Mouse (Mus musculus) intestine, embryonic 16.5 days (tissue): ENCODE data around the gene Dazap1. TPM values are rescaled to one million over a fixed set of nuclear protein-coding genes. Genes with fewer than 3 reads are reported as not detected.
"Not testable (repeated sequence)": the region's sequence is repeated elsewhere in the genome, so short reads cannot be mapped to it uniquely, and the experiment has no call there.

ENCODE experiments used
- ATAC-seq: fragments of 200-750 bp; cut with Nextera tagmentation; 2 replicates; pipeline ENCODE4 v1.8.0; 2017; ENCODE audit warnings: moderate TSS enrichment, moderate library complexity
- H3K27ac ChIP-seq: fragments of 300-500 bp; sonication (generic); 2 replicates; pipeline ENCODE4 v1.5.1; 2014; ENCODE audit warnings: mild to moderate bottlenecking, low read length
- H3K27me3 ChIP-seq: fragments of 300-500 bp; sonication (generic); replicated peaks from 2 replicates; pipeline ENCODE4 v1.6.1; 2014; ENCODE audit warnings: low read length, control low read depth, mixed read lengths; ENCODE audit not compliant: control insufficient read depth, insufficient read depth
- H3K36me3 ChIP-seq: fragments of 300-500 bp; sonication (generic); 2 replicates; pipeline ENCODE4 v1.6.1; 2014; ENCODE audit warnings: low read length, control low read depth; ENCODE audit not compliant: control insufficient read depth, insufficient read depth
- H3K4me1 ChIP-seq: fragments of 300-500 bp; sonication (generic); 2 replicates; pipeline ENCODE4 v1.6.1; 2014; ENCODE audit warnings: low read length, control low read depth, mixed read lengths; ENCODE audit not compliant: control insufficient read depth, insufficient read depth
- H3K4me2 ChIP-seq: fragments of 300-500 bp; sonication (generic); 2 replicates; pipeline ENCODE4 v1.6.1; 2014; ENCODE audit warnings: low read depth, low read length, control low read depth
- H3K4me3 ChIP-seq: fragments of 300-500 bp; sonication (generic); 2 replicates; pipeline ENCODE4 v1.5.1; 2014; ENCODE audit warnings: mild to moderate bottlenecking, low read length
- H3K9ac ChIP-seq: fragments of 300-500 bp; sonication (generic); 2 replicates; pipeline ENCODE4 v1.6.1; 2014; ENCODE audit warnings: low read depth, low read length
- H3K9me3 ChIP-seq: fragments of 300-500 bp; sonication (generic); 2 replicates; pipeline ENCODE4 v1.6.1; 2016; ENCODE audit warnings: low read length, control low read depth; ENCODE audit not compliant: control insufficient read depth
- WGBS: fragments of 180-500 bp; shearing (Covaris S2); extraction: QIAGEN DNeasy Blood & Tissue Kit; methylation state at CpG from one replicate; pipeline ENCODE4 v1.1.7; 2014; 5-methylcytosine and 5-hydroxymethylcytosine counted together
- polyA plus RNA-seq: library from polyadenylated mRNA; unstranded; fragments of >200 nt; fragmentation: Nextera tagmentation; extraction: Ambion mirVana; gene quantifications from 2 replicates; pipeline ENCODE4 v1.2.1, GENCODE M21; 2015

The Dazap1 gene
- polyA plus RNA-seq = 36.8 and 37.6 TPM in 2 replicates

DNA sequence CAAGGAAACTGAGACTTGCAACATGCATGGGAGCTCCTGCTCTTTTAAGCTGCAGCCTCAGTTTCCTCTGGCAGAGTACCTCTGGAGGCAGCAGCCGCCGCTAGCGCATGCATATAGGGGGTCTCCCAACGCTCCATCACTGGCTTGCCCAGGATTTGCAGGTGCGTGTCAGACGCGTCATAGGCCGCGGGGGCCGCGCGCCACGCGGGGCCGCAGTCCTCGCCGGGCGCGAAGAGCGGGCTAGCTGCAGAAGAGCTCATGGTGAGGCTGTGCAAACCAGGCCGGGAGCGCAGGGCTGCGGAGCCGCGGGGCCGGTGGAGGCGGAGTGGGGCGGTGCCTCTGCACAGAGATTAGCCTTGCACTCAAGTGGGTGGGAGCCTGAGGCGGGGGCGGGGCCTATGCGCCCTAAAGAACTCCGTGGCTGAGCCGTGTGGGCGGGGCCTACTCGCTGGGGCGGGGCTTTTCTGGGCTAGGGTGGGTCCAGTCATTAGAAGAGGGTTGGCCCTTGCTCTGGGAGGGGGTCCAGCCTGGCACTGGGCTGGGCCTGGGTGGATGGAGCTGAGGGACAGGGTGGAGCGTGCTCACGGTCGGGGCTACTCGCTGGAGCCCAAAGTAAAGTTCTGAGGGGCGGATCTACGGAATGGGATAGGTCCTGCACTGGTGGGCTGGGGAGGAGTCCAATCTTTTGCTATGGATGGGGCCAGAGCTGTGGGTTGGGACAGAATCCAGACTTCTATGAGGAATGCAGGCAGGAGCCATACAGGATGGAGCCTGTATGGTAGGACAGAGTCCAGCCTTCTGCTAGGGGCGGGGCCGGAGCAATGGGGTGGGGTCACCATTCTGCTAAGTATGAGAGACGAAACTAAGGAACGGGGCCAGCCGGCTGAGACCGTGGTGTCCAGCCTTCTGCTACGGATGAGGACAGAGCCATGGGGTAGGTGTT, at the start of gene Dazap1, which contains the start of gene Gamt:
TSS of gene Dazap1 (plus strand) at position 845 of the 943 bp plus-strand sequence.
TSS of gene Gamt (minus strand) at position 371 of the 943 bp plus-strand sequence.
- peak within 1 kb of the TSS; percentile 78 for H3K9ac ChIP-seq
- peak; percentile 90 for ATAC-seq
- H3K4me1 ChIP-seq = peaks cover 21% of the 10 kb centered on the region
- H3K9me3 ChIP-seq = no peaks in the 10 kb centered on the region
- no peaks in the 10 kb centered on the region for H3K27me3 ChIP-seq
- peak within 1 kb of the TSS; percentile 93 for H3K4me2 ChIP-seq
- H3K4me3 ChIP-seq = peak within 1 kb of the TSS; percentile 61
- peaks cover 13% of the 10 kb centered on the region for H3K36me3 ChIP-seq
- WGBS = under 1% methylated on average over 49 of the region's 49 CpGs
- H3K27ac ChIP-seq = peak within 1 kb of the TSS; percentile 98

DNA sequence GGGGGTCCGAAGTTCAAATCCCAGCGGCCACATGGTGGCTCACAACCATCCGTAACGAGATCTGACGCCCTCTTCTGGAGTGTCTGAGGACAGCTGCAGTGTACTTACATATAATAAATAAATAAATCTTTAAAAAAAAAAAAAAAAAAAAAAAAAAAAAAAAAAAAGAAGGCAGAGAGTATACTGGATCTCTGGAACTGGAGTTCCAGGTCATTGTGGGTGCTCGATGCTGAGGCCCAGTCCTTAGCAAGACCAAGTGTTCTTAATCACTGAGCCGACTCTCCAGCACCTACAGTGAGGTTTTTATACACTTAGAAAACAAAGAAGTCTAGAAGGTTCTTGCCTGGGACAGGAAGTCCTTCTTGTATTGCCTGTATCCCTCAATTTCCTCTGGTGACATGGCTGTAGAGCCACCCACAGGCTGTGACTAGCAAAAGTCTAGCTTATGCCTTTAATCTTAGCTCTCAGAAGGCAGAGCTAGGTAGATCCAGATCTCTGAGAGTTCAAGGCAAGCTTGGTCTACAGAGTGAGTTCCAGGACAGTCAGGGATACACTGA, 49.7 kb upstream of the Dazap1 start:
- H3K27ac ChIP-seq, H3K9ac ChIP-seq, H3K4me1 ChIP-seq, H3K9me3 ChIP-seq, H3K36me3 ChIP-seq, H3K4me2 ChIP-seq, H3K27me3 ChIP-seq, ATAC-seq, H3K4me3 ChIP-seq: not testable (repeated sequence)
- 79% methylated on average over 7 of the region's 7 CpGs for WGBS

DNA sequence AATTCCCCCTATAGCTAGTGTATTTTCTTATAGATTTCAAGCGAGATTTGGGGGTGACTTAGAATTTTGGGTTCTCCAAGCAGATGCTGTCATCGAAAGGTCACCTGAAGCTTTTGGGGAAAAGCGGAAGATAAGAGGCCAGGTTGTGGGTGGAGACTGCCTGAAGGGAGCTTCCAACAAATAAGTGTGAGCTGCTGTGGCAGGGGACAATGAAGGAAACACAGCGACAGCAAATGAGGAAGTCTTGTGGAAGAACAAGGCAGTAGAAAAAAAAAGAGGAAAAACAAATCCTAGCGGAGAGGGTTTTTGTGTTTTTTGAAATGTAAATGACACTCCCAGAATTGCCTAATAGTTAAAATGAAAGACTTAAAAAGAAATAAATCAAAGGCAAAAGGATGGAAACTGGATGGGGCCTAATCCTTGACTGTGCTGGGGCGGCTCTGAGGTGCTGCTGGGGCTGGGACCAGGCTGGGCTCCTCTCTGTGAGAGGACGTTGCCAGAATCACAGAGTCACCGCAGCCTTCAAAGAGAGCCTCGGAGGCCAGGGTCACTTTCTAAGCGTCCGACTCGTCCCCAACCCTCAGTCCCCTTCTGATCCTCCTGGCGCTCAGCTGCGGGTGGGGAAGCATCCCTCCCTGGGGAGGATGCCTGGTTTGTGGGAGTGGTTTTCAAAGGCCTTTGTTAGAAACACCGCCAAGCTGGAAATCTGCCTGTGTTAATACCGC, 46.1 kb upstream of the Dazap1 start:
- WGBS = 35% methylated on average over 16 of the region's 16 CpGs
- Histone ChIP-seq H3K27me3 (no peaks in the 10 kb centered on the region), H3K36me3 (no peaks in the 10 kb centered on the region), H3K4me2 (no peak overlapping the region), H3K27ac (no peak overlapping the region), H3K9ac (no peak overlapping the region), H3K4me1 (no peaks in the 10 kb centered on the region), H3K9me3 (no peaks in the 10 kb centered on the region), H3K4me3 (no peak overlapping the region)
- ATAC-seq = no peak

DNA sequence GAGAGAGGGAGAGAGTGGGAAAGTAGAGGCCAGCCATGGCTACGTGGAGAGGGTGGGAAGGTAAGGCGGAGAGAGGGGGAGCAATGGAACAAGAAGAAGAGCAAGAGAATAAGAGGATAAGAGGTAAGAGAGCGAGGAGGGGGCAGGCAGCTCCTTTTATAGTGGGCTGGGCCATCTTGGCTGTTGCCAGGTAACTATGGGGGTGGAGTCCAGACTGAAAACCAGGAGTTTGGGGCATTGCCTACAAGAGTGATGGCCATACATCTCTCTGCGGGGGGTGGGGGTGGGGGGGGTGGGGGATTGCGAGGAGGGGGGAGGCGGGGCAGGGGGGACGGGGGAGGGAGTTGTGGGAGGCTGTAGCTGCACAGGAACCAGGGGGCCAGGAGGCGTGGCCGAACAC, 40.6 kb upstream of the Dazap1 start:
- H3K9ac ChIP-seq = no peak overlapping the region
- H3K36me3 ChIP-seq = no peaks in the 10 kb centered on the region
- no peak overlapping the region for H3K4me3 ChIP-seq
- peaks cover 2% of the 10 kb centered on the region; the same call in 1 of the 2 replicates for H3K4me1 ChIP-seq
- no peaks in the 10 kb centered on the region for H3K9me3 ChIP-seq
- no peak overlapping the region for H3K4me2 ChIP-seq
- 52% methylated on average over 7 of the region's 9 CpGs for WGBS
- no peak overlapping the region for H3K27ac ChIP-seq
- no peak for ATAC-seq
- H3K27me3 ChIP-seq = no peaks in the 10 kb centered on the region

DNA sequence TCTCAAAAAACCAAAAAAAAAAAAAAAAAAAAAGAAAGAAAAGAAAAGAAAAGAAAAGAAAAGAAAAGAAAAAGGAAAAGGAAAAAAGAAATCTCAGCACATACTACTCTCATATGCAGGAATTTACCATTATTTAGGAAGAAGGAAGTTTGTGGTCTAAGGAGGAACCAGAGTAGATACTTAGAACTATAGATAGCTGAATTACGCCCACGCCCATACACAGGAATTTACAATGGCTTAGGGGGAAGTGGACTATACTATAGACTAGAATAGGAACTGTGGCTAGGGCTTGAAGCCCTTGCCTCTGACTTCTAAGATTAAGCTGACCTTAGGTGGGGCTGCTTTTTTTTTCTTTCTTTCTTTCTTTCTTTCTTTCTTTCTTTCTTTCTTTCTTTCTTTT, 38.1 kb upstream of the Dazap1 start:
- not testable (repeated sequence) for ATAC-seq, H3K4me3 ChIP-seq, H3K4me2 ChIP-seq, H3K36me3 ChIP-seq, H3K27ac ChIP-seq, H3K9ac ChIP-seq, H3K27me3 ChIP-seq, H3K9me3 ChIP-seq
- H3K4me1 ChIP-seq = peaks cover 18% of the 10 kb centered on the region
- 84% methylated on average over 2 of the region's 2 CpGs for WGBS

GRCm38 (mm10) chr10:80226071-80226415, 35.2 kb upstream of the Dazap1 start:
- no peak for ATAC-seq
- no peaks in the 10 kb centered on the region for H3K9me3 ChIP-seq
- peak overlapping the region; percentile 54 for H3K4me2 ChIP-seq
- peaks cover 7% of the 10 kb centered on the region for H3K36me3 ChIP-seq
- under 1% methylated on average over 14 of the region's 14 CpGs for WGBS
- peak overlapping the region; percentile 90 for H3K27ac ChIP-seq
- H3K4me1 ChIP-seq = peaks cover 27% of the 10 kb centered on the region
- no peaks in the 10 kb centered on the region for H3K27me3 ChIP-seq
- peak overlapping the region; percentile 64 for H3K9ac ChIP-seq
- H3K4me3 ChIP-seq = peak overlapping the region; percentile 83

GRCm38 (mm10) chr10:80226416-80227165, 34.7 kb upstream of the Dazap1 start, which contains the start of gene Mum1:
TSS of gene Mum1 (plus strand) at chr10:80226434.
- H3K4me1 ChIP-seq = peaks cover 27% of the 10 kb centered on the region
- peak; percentile 99 for ATAC-seq
- H3K9me3 ChIP-seq = no peaks in the 10 kb centered on the region
- peak within 1 kb of the TSS; percentile 95 for H3K9ac ChIP-seq
- peak within 1 kb of the TSS; percentile 73 for H3K4me2 ChIP-seq
- H3K36me3 ChIP-seq = peaks cover 7% of the 10 kb centered on the region
- no peaks in the 10 kb centered on the region for H3K27me3 ChIP-seq
- H3K4me3 ChIP-seq = peak within 1 kb of the TSS; percentile 83
- H3K27ac ChIP-seq = peak within 1 kb of the TSS; percentile 90
- 0% methylated on average over 68 of the region's 75 CpGs for WGBS

DNA sequence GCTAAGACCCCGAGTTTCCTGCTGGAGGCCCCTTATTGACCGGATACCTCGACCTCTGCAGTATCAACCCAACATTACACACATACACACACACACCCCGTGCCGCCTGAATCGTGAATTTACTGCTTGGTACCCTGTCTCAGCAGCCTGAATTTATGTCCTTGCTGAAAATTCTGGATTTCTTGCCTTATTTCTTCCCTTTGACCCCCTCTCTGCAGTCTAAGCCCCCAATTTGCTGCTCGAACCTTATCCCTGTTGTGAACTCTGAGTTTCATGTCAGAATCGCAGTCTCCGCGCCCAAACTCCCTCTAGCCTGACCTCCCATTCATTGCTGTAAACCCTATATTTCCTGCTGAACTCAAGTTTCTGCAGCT, 34.1 kb upstream of the Dazap1 start:
- 2% methylated on average over 10 of the region's 10 CpGs for WGBS
- Histone ChIP-seq H3K27ac (peak overlapping the region; percentile 90), H3K27me3 (no peaks in the 10 kb centered on the region), H3K9ac (peak overlapping the region; percentile 95), H3K9me3 (no peaks in the 10 kb centered on the region), H3K36me3 (peaks cover 7% of the 10 kb centered on the region), H3K4me3 (peak overlapping the region; percentile 83), H3K4me1 (peaks cover 27% of the 10 kb centered on the region), H3K4me2 (peak overlapping the region; percentile 73)
- peak; percentile 2; the same call in 1 of the 2 replicates for ATAC-seq
